Mouse (Mus musculus) CH12.LX (cell line): ENCODE results near the gene Kalrn. TPM values are rescaled to one million over a fixed set of nuclear protein-coding genes. Genes with fewer than 3 reads are reported as not detected.

Experiments
- DNase-seq: peaks from one replicate; pipeline ENCODE4 v3.0.0-alpha.2; 2013; ENCODE audit errors: extremely low read depth
- H3K27ac ChIP-seq: 2 replicates; pipeline ENCODE4 v1.5.1; 2012; ENCODE audit warnings: low read depth, mild to moderate bottlenecking, control low read depth, moderate library complexity; ENCODE audit not compliant: insufficient read depth
- H3K27me3 ChIP-seq: replicated peaks from 2 replicates; pipeline ENCODE3; 2012; ENCODE audit warnings: inconsistent platforms
- H3K36me3 ChIP-seq, 2 experiments: replicated peaks in 1 of 2; 2 replicates each; pipeline versions ENCODE3 to v1.6.1; 2012; ENCODE audit warnings: inconsistent platforms in 1 of 2, low read length in 1 of 2, mild to moderate bottlenecking in 1 of 2, mixed read lengths in 1 of 2, moderate library complexity in 1 of 2; ENCODE audit not compliant: control insufficient read depth in 1 of 2, insufficient read depth in 1 of 2
- H3K4me1 ChIP-seq, 2 experiments: 2 replicates each; pipeline ENCODE4 v1.6.1; 2012; ENCODE audit warnings: inconsistent platforms in 1 of 2, moderate library complexity in 1 of 2; ENCODE audit not compliant: insufficient read depth in 2 of 2, control insufficient read depth in 1 of 2
- H3K4me2 ChIP-seq: 2 replicates; pipeline ENCODE4 v1.6.1; 2012; ENCODE audit warnings: low read depth, mild to moderate bottlenecking, control low read depth; ENCODE audit not compliant: poor library complexity, insufficient read depth, severe bottlenecking
- H3K4me3 ChIP-seq, 3 experiments: fragments of 150-350 bp in 1 of 3; sonication (generic) in 1 of 3; replicated peaks in 1 of 3; 2 replicates each; pipeline versions ENCODE3 to v1.5.1; 2011 to 2012; ENCODE audit warnings: low read depth in 2 of 3, low read length in 2 of 3, mild to moderate bottlenecking in 2 of 3, moderate library complexity in 2 of 3, control low read depth in 1 of 3, improper control_type of control experiment in 1 of 3, inconsistent platforms in 1 of 3, mixed read lengths in 1 of 3; ENCODE audit not compliant: poor library complexity in 1 of 3
- H3K79me2 ChIP-seq: replicated peaks from 2 replicates; pipeline ENCODE4 v1.6.1; 2012; ENCODE audit warnings: mild to moderate bottlenecking, moderate library complexity; ENCODE audit not compliant: control insufficient read depth, poor library complexity, insufficient read depth, severe bottlenecking; ENCODE audit errors: extremely low read depth
- H3K9ac ChIP-seq: 2 replicates; pipeline ENCODE4 v1.6.1; 2012; ENCODE audit warnings: low read depth, mild to moderate bottlenecking, control low read depth, moderate library complexity; ENCODE audit not compliant: insufficient read depth
- H3K9me3 ChIP-seq: replicated peaks from 2 replicates; pipeline ENCODE3; 2012; ENCODE audit warnings: low read length, inconsistent platforms, mixed read lengths
- BHLHE40 ChIP-seq: IDR thresholded peaks from 2 replicates; pipeline ENCODE4 v1.6.1; 2011; ENCODE audit warnings: mild to moderate bottlenecking, low read depth, low read length, improper control_type of control experiment
- GABPA ChIP-seq: IDR thresholded peaks from 2 replicates; pipeline ENCODE4 v1.6.1; 2012; ENCODE audit warnings: low read depth, low read length, improper control_type of control experiment, inconsistent platforms; ENCODE audit not compliant: insufficient replicate concordance
- HCFC1 ChIP-seq: IDR thresholded peaks from 2 replicates; pipeline ENCODE4 v1.6.1; 2012; ENCODE audit warnings: low read depth, mild to moderate bottlenecking, inconsistent platforms, low read length, improper control_type of control experiment
- IRF4 ChIP-seq: IDR thresholded peaks from 2 replicates; pipeline ENCODE4 v1.6.1; 2014; ENCODE audit warnings: low read depth, mild to moderate bottlenecking, inconsistent platforms, low read length, improper control_type of control experiment
- JUN ChIP-seq: IDR thresholded peaks from 2 replicates; pipeline ENCODE4 v1.6.1; 2011; ENCODE audit warnings: low read depth, mild to moderate bottlenecking, low read length, improper control_type of control experiment, moderate library complexity; ENCODE audit not compliant: insufficient read depth
- JUND ChIP-seq: conservative IDR thresholded peaks from 2 replicates; pipeline ENCODE4 v1.6.1; 2011; ENCODE audit warnings: low read depth, low read length, improper control_type of control experiment
- KAT2A ChIP-seq: IDR thresholded peaks from 2 replicates; pipeline ENCODE4 v1.6.1; 2012; ENCODE audit warnings: low read length, improper control_type of control experiment, inconsistent platforms; ENCODE audit not compliant: insufficient replicate concordance
- MAX ChIP-seq: IDR thresholded peaks from 2 replicates; pipeline ENCODE4 v1.6.1; 2011; ENCODE audit warnings: low read length, improper control_type of control experiment
- MAZ ChIP-seq: IDR thresholded peaks from 2 replicates; pipeline ENCODE4 v1.6.1; 2012; ENCODE audit warnings: low read depth, mild to moderate bottlenecking, inconsistent platforms, low read length, improper control_type of control experiment, moderate library complexity
- MEF2A ChIP-seq: IDR thresholded peaks from 2 replicates; pipeline ENCODE4 v1.6.1; 2014; ENCODE audit warnings: low read depth, mild to moderate bottlenecking, inconsistent platforms, low read length, improper control_type of control experiment, borderline replicate concordance
- MXI1 ChIP-seq: IDR thresholded peaks from 2 replicates; pipeline ENCODE4 v1.6.1; 2011; ENCODE audit warnings: mild to moderate bottlenecking, low read depth, low read length, improper control_type of control experiment
- MYC ChIP-seq: IDR thresholded peaks from 2 replicates; pipeline ENCODE4 v1.6.1; 2011; ENCODE audit warnings: low read depth, mild to moderate bottlenecking, improper control_type of control experiment, low read length
- NELFE ChIP-seq: IDR thresholded peaks from 2 replicates; pipeline ENCODE4 v1.6.1; 2011; ENCODE audit warnings: low read depth, low read length, improper control_type of control experiment
- PAX5 ChIP-seq: IDR thresholded peaks from 2 replicates; pipeline ENCODE4 v1.6.1; 2012; ENCODE audit warnings: low read length, inconsistent platforms, mixed read lengths
- POLR2A ChIP-seq: IDR thresholded peaks from 2 replicates; pipeline ENCODE4 v1.6.1; 2011; ENCODE audit warnings: low read depth, mild to moderate bottlenecking, improper control_type of control experiment, low read length
- RCOR1 ChIP-seq: conservative IDR thresholded peaks from 2 replicates; pipeline ENCODE4 v1.6.1; 2012; ENCODE audit warnings: low read depth, mild to moderate bottlenecking, inconsistent platforms, low read length, improper control_type of control experiment
- UBTF ChIP-seq: IDR thresholded peaks from 2 replicates; pipeline ENCODE4 v1.6.1; 2012; ENCODE audit warnings: low read depth, mild to moderate bottlenecking, inconsistent platforms, low read length, improper control_type of control experiment, moderate library complexity
- USF2 ChIP-seq: conservative IDR thresholded peaks from 2 replicates; pipeline ENCODE4 v1.6.1; 2011; ENCODE audit warnings: low read depth, low read length, improper control_type of control experiment
- ZC3H11A ChIP-seq: IDR thresholded peaks from 2 replicates; pipeline ENCODE4 v1.6.1; 2012; ENCODE audit warnings: low read depth, mild to moderate bottlenecking, inconsistent platforms, low read length, improper control_type of control experiment
- ZMIZ1 ChIP-seq: IDR thresholded peaks from 2 replicates; pipeline ENCODE4 v1.6.1; 2012; ENCODE audit warnings: low read depth, mild to moderate bottlenecking, inconsistent platforms, low read length, improper control_type of control experiment
- dilution Hi-C: fragments of 300-500 bp; cut with MboI; formaldehyde crosslinking; loops from 2 replicates; pipeline ENCODE4 v1.14.3; 2020; ENCODE audit warnings: low sequenced_read_pairs; ENCODE audit not compliant: extremely low pct_unique_long_range_greater_than_20kb, extremely low pct_ligation_motif_present
- in situ Hi-C: fragments of 300-500 bp; cut with MboI; formaldehyde crosslinking; loops from 3 replicates; pipeline ENCODE4 v1.14.3; 2019; ENCODE audit warnings: low sequenced_read_pairs, low pct_ligation_motif_present, low pct_unique_long_range_greater_than_20kb, mixed read lengths
- polyA plus RNA-seq: library from polyadenylated mRNA; unstranded; fragments of >175 nt; gene quantifications from 2 replicates; pipeline ENCODE4 v1.2.1, GENCODE M21; 2012; ENCODE audit warnings: low read depth; ENCODE audit not compliant: insufficient read length
- total RNA-seq, 2 experiments: library from RNA; depleted of rRNA; stranded (reverse); fragments of 300-350 nt in 1 of 2; fragments of >200 nt in 1 of 2; gene quantifications; 2 replicates each; pipeline ENCODE4 v1.2.3; 2012 to 2014

Gene Kalrn
- total and polyA plus RNA-seq, 3 experiments = 0.08 to 0.09 TPM; not detected in 1

- dilution Hi-C loops = no loop called here
- H3K9me3 ChIP-seq = no peaks in the 10 kb centered on the region
- no peak overlapping the region for H3K27ac ChIP-seq
- in situ Hi-C loops = no loop called here
- TF ChIP-seq MEF2A = no peak
- TF ChIP-seq GABPA = no peak
- TF ChIP-seq NELFE = no peak
- TF ChIP-seq JUND = no peak
- TF ChIP-seq UBTF = no peak
- TF ChIP-seq RCOR1 = no peak
- TF ChIP-seq MXI1 = no peak
- TF ChIP-seq PAX5 = no peak
- no peak for TF ChIP-seq MAX
- TF ChIP-seq USF2 = no peak
- no peak for TF ChIP-seq POLR2A
- TF ChIP-seq ZMIZ1 = no peak
- no peak for TF ChIP-seq KAT2A
- TF ChIP-seq MAZ = no peak
- no peak for TF ChIP-seq JUN
- no peak for TF ChIP-seq HCFC1
- no peaks in the 10 kb centered on the region for H3K4me1 ChIP-seq
- H3K4me3 ChIP-seq = no peak overlapping the region
- H3K79me2 ChIP-seq = no peaks in the 10 kb centered on the region
- no peak overlapping the region for H3K9ac ChIP-seq
- H3K36me3 ChIP-seq = no peaks in the 10 kb centered on the region
- no peak overlapping the region for H3K4me2 ChIP-seq
- DNase-seq = no peak
- H3K27me3 ChIP-seq = peaks cover 65% of the 10 kb centered on the region
These were observed 78.6 kb downstream of the Kalrn start for GRCm38 (mm10) chr16:34494741-34495140.

GRCm38 (mm10) chr16:34493914-34494313, 79.4 kb downstream of the Kalrn start:
- H3K36me3 ChIP-seq = no peaks in the 10 kb centered on the region

More at GRCm38 (mm10) chr16:34493914-34494313, 79.4 kb downstream of the Kalrn start:
- H3K4me1 ChIP-seq = no peaks in the 10 kb centered on the region
- no peak for TF ChIP-seq ZMIZ1
- no peak for TF ChIP-seq IRF4
- TF ChIP-seq ZC3H11A = no peak
- TF ChIP-seq BHLHE40 = no peak
- TF ChIP-seq JUND = no peak
- no peak for TF ChIP-seq UBTF
- TF ChIP-seq MYC = no peak
- TF ChIP-seq MAX = no peak
- in situ Hi-C loops = no loop called here
- peaks cover 58% of the 10 kb centered on the region for H3K27me3 ChIP-seq
- dilution Hi-C loops = no loop called here
- H3K79me2 ChIP-seq = no peaks in the 10 kb centered on the region
- DNase-seq = no peak
- no peak overlapping the region for H3K9ac ChIP-seq
- H3K9me3 ChIP-seq = no peaks in the 10 kb centered on the region
- H3K27ac ChIP-seq = no peak overlapping the region
- H3K4me2 ChIP-seq = no peak overlapping the region
- H3K4me3 ChIP-seq = no peak overlapping the region
